Mouse (Mus musculus) bone marrow, adult 2 months (tissue): ENCODE measurements at regions not wholly inside any gene's neighbourhood (a gene's known extent, or its start where the extent isn't known, plus 50 kb on each side); places are given as distances from the start of the nearest gene placed in this dataset.

Experiments used
- CTCF ChIP-seq: fragments of 200-500 bp; IDR thresholded peaks from 2 replicates; pipeline ENCODE4 v1.5.1; 2011; ENCODE audit warnings: low read length, control low read depth; ENCODE audit not compliant: control insufficient read depth, insufficient read depth
- POLR2A ChIP-seq: fragments of 200-500 bp; IDR thresholded peaks from 2 replicates; pipeline ENCODE4 v1.6.1; 2011; ENCODE audit warnings: low read depth, mild to moderate bottlenecking, control low read depth, low read length, borderline replicate concordance; ENCODE audit not compliant: control insufficient read depth

- TF ChIP-seq CTCF (no peak), POLR2A (no peak)
These were observed 487.0 kb downstream of the Lmo7 start for GRCm38 (mm10) chr14:102216581-102217368.
